Mouse (Mus musculus): Measurements from ENCODE around the gene 1700057G04Rik.

DNA sequence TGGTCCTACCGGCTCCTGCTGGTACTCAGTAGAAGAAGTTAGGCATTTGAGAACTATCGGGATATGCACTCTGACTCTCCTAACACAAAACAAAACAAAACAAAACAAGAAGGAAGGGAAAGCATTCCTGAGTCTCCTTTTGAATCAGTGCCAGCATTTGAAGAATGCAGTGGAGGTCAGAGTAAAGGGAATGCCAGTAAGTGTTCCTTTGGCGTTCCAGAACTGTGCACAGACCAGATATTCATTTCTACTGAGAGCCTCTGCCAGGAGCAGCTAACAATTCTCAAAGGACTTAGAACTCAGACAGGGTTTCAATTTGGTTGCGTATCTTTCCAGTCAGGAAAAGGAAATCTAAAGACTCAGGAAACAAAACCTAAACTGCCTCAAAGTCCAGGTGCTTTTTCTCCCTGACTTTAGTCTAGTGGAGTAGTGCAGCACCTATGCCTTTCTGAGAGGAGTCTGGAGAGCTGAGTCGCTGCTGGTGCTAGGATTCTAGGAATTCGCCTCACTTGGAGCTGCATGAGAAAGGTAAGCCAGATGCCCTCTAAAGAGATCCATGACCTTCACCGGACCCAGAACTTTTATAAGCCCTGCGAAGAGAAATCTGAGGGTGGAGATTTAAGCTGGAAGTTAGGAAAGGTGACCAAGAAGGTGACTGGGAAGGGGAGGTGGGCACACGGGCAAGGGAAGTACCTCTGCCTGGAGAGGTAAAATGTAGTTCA lies 33.5 kb upstream of the 1700057G04Rik start, which contains the start of gene Plscr2:
- no peak for TF ChIP-seq CTCF (IDR thresholded peaks at IDR 0.05; ENCODE audit: low read depth, low read length)
- TF ChIP-seq TAL1 (conservative IDR thresholded peaks at IDR 0.05; ENCODE audit: low read depth, low read length), result no peak
- TF ChIP-seq GATA1 (IDR thresholded peaks at IDR 0.05; ENCODE audit: borderline replicate concordance, low read length), result no peak
